Mouse (Mus musculus): ENCODE data around the gene Zdhhc22.

DNA sequence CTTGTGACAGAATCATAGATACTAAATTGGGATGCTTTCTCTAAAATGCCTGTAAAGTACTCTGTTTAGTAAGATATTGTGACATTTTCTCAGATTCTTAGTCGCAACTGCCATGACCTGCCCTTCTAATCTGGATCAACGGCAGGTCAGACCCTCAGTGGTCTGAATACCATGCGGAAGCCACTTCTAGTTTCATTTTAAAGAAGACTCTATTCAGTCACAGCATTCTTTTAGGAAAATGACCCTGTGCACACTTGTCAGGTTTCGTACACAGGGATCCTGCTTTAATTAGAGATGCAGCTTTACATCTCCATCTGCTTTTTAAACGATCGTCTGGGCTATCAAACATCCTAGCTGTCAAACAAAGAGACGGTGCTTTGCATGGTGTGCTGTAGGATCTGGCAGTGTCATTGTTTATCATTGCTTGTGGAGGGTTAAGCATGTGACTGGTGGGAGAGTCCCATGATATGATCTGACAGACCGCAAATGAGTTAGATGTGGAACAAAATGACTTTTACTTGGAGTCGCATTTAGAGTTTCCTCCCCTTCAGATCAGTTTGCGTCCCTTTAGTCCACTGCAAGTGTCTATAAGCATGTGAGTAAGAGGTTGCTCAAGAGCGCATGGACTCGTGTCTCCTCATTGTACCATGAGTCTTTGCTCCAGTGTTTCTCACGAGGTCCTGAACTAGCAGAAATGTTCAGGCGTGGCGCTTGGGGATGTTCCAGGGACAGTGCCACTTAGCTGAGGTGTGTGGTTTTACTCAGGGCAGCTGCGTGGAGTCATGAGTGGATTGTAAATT is 39.9 kb downstream of the Zdhhc22 start:
- TF ChIP-seq CTCF (IDR thresholded peaks at IDR 0.05; ENCODE audit: low read depth) (no peak), EP300 (IDR thresholded peaks at IDR 0.05; ENCODE audit: low read depth) (no peak)

Measured in heart, postnatal 0 days (tissue).